Comparison of ENCODE assay signal across 30 mouse cellular contexts in the genomic region with DNA sequence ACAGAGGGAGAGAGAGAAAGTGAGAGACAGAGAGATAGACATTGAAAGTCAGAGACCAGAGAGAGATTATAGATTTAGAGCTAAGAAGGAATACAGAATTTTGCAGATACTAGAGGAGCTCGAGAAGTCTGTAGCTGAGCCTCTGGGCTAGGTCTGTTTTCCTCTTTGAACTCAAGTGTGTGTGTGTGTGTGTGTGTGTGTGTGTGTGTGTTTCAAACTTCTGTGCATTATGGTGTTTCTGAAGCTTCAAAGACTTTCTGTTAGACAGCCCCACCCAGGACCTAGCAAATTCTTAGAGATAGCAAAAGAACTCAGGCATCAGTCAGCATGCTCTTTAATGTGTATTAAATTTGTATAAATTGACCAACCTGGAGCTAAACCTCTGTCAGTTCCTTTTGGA. TPM values are rescaled to one million over a fixed set of nuclear protein-coding genes. Genes with fewer than 3 reads are reported as not detected.
"Had no signal": no experiment of that assay in that cellular context is flagged by ENCODE, and none has a peak within 500 bp of the region (broad histone marks: within the 10 kb centered on the region; RNA-seq: fewer than 3 reads in every experiment).

No protein-coding gene starts in this region.

- ATAC-seq: hindbrain, embryonic 16.5 days; inflammation-experienced regulatory T-cells, adult 6 months; intestine, embryonic 15.5 days had no signal

- H3K27ac ChIP-seq: gastrocnemius, adult 2 months; heart, embryonic 10.5 days; hindbrain, embryonic 10.5 days; hindbrain, embryonic 12.5 days; hindbrain, embryonic 14.5 days; intestine, embryonic 15.5 days; kidney, embryonic 15.5 days; kidney, postnatal 0 days; limb, embryonic 10.5 days; limb, embryonic 12.5 days; liver, embryonic 13.5 days had no signal

- DNase-seq: gastrocnemius, adult 2 months; gastrocnemius, postnatal 10 days; gastrocnemius, postnatal 25 days; heart, adult 18-20 months; heart, postnatal 10 days; heart, postnatal 4 days; kidney, adult 11 months; kidney, adult 2 months; kidney, adult 9 months; kidney, postnatal 14 days; kidney, postnatal 36 days; layer of hippocampus, adult 9-11 months; layer of hippocampus, postnatal 36 days; liver; liver, embryonic 13.5 days had no signal

- H3K27me3 ChIP-seq: heart, embryonic 12.5 days; hindbrain, embryonic 12.5 days; intestine, embryonic 15.5 days; kidney, embryonic 15.5 days; limb, embryonic 12.5 days; liver, embryonic 13.5 days had no signal

- H3K36me3 ChIP-seq: heart, embryonic 10.5 days; heart, embryonic 12.5 days; hindbrain, embryonic 10.5 days; hindbrain, embryonic 12.5 days; intestine, embryonic 15.5 days; kidney, embryonic 15.5 days; limb, embryonic 10.5 days; limb, embryonic 12.5 days; liver, embryonic 13.5 days had no signal

- H3K4me3 ChIP-seq: gastrocnemius, adult 2 months; heart, embryonic 10.5 days; heart, embryonic 12.5 days; hindbrain, embryonic 10.5 days; hindbrain, embryonic 12.5 days; intestine, embryonic 15.5 days; kidney, embryonic 15.5 days; limb, embryonic 10.5 days; limb, embryonic 12.5 days; liver, embryonic 13.5 days had no signal

- H3K4me1 ChIP-seq: heart, embryonic 10.5 days; heart, embryonic 12.5 days; hindbrain, embryonic 12.5 days; intestine, embryonic 15.5 days; limb, embryonic 10.5 days had no signal

RNA-seq across cellular contexts. Expression of a gene that starts 14.4 kb away (rescaled TPM):
- polyA plus RNA-seq: heart, embryonic 10.5 days; inflammation-experienced regulatory T-cells, adult 6 months; intestine, embryonic 15.5 days; large intestine, adult 2 months; limb, embryonic 14.5 days; liver, embryonic 11.5 days; liver, embryonic 13.5 days had no signal
